Mouse (Mus musculus): ENCODE results near the gene Emp1. TPM values are rescaled to one million over a fixed set of nuclear protein-coding genes. Genes with fewer than 3 reads are reported as not detected.

Emp1 gene
- polyA plus RNA-seq, 2 experiments, result 0.55 to 2.0 TPM

DNA sequence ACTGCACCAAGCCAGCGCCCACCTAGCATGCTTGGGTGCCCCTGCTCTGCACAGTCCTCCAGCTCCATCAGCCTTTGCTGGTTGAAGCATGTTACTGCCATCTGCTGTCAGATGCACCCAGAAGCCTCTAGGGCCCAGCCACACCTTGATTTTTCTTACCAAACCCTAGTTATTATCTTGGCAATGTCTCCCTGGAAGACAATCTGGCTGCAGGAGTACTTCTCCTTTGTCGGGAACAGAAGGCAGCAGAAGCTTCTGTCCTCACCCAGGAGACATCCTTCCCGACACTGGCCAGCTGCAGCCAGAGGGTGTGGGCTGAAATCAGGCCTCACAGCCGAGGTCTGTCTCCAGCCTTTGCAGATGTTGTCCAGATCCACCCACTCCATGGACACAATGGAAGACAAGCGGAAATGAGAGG is 7.2 kb downstream of the Emp1 start:
- no peak for ATAC-seq (ENCODE audit: insufficient read depth)
- H3K36me3 ChIP-seq (replicated peaks; ENCODE audit: control insufficient read depth, insufficient read depth, low read depth), result no peaks in the 10 kb centered on the region
- 34% methylated on average over 5 of the region's 5 CpGs for WGBS (ENCODE audit: insufficient replicate concordance)
- H3K9ac ChIP-seq (replicated peaks), result no peak overlapping the region
- no peak for DNase-seq (ENCODE audit: low read depth in 3 of 3, low spot score in 3 of 3)
- H3K9me3 ChIP-seq (ENCODE audit: control insufficient read depth, low read length), result no peaks in the 10 kb centered on the region
- H3K4me3 ChIP-seq (ENCODE audit: insufficient read depth in 1 of 2, low read depth in 2 of 2, low read length in 2 of 2), result no peak overlapping the region
- peaks cover 0 to under 1% of the 10 kb centered on the region in 2 experiments; a peak in 1 of 4 replicates for H3K4me1 ChIP-seq (replicated peaks; ENCODE audit: control insufficient read depth in 2 of 2, insufficient read depth in 2 of 2, low read length in 1 of 2)
- no peak for TF ChIP-seq EP300 (IDR thresholded peaks at IDR 0.05; ENCODE audit: low read depth)
- peak; percentile 47 for TF ChIP-seq CTCF (IDR thresholded peaks at IDR 0.05; ENCODE audit: low read depth)
- no peak overlapping the region for H3K4me2 ChIP-seq (ENCODE audit: low read depth)
- H3K27ac ChIP-seq, result no peak overlapping the region
- H3K27me3 ChIP-seq (ENCODE audit: control insufficient read depth, insufficient read depth, low read length), result no peaks in the 10 kb centered on the region

DNA sequence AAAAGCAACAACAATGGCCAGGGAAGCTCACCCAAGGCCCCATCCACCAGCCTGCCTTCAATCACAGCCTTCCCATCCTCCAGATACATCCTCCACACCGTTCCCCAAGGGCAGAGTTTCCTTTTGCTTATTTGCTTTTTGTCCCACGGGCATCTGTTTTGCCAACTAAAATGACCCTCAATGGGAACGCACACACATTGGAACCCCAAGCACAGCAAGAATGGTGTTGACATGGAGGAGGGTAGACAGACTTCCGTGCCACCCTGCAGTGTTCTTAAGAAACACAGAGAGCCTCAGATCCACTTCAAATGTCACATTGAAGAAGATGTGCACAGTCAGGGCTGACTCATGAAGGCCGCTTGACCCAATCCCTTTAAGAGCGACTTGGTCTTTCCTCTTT is 8.6 kb downstream of the Emp1 start:
- H3K4me1 ChIP-seq (replicated peaks; ENCODE audit: control insufficient read depth in 2 of 2, insufficient read depth in 2 of 2, low read length in 1 of 2), result no peaks in the 10 kb centered on the region
- no peaks in the 10 kb centered on the region for H3K9me3 ChIP-seq (ENCODE audit: control insufficient read depth, low read length)
- no peaks in the 10 kb centered on the region for H3K36me3 ChIP-seq (replicated peaks; ENCODE audit: control insufficient read depth, insufficient read depth, low read depth)
- TF ChIP-seq EP300 (IDR thresholded peaks at IDR 0.05; ENCODE audit: low read depth) (no peak), CTCF (IDR thresholded peaks at IDR 0.05; ENCODE audit: low read depth) (no peak)
- no peak overlapping the region for H3K27ac ChIP-seq
- no peak for ATAC-seq (ENCODE audit: insufficient read depth)
- no peaks in the 10 kb centered on the region for H3K27me3 ChIP-seq (ENCODE audit: control insufficient read depth, insufficient read depth, low read length)
- H3K4me3 ChIP-seq (ENCODE audit: insufficient read depth in 1 of 2, low read depth in 2 of 2, low read length in 2 of 2), result no peak overlapping the region
- WGBS (ENCODE audit: insufficient replicate concordance), result 63% methylated on average over 6 of the region's 6 CpGs
- DNase-seq (ENCODE audit: low read depth in 3 of 3, low spot score in 3 of 3), result no peak
- H3K9ac ChIP-seq (replicated peaks), result no peak overlapping the region
- no peak overlapping the region for H3K4me2 ChIP-seq (ENCODE audit: low read depth)

DNA sequence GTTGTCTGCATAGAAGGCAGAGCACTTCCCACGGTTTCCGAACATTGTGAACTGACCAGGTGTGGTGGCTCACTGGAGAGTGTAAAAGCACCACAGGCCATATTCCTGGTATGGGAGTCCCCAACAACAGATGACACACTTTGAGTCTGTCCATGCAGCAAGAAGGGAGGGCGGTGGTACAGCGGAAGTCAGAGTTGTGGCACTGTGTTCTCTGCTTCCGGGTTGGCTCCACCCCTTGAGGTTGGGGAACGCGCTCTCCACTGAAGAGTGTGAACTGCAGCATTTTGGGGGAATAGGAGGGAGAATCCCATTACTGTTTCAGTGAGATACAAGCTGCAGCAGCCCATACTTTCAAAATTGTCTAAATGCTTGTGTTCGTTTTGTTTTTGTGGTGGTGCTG is 11.0 kb downstream of the Emp1 start:
- H3K4me3 ChIP-seq (ENCODE audit: insufficient read depth in 1 of 2, low read depth in 2 of 2, low read length in 2 of 2), result no peak overlapping the region
- H3K36me3 ChIP-seq (replicated peaks; ENCODE audit: control insufficient read depth, insufficient read depth, low read depth), result no peaks in the 10 kb centered on the region
- ATAC-seq (ENCODE audit: insufficient read depth) (no peak), DNase-seq (ENCODE audit: low read depth in 3 of 3, low spot score in 3 of 3) (no peak)
- no peaks in the 10 kb centered on the region for H3K4me1 ChIP-seq (replicated peaks; ENCODE audit: control insufficient read depth in 2 of 2, insufficient read depth in 2 of 2, low read length in 1 of 2)
- WGBS (ENCODE audit: insufficient replicate concordance), result 67% methylated on average over 8 of the region's 8 CpGs
- no peaks in the 10 kb centered on the region for H3K9me3 ChIP-seq (ENCODE audit: control insufficient read depth, low read length)
- H3K9ac ChIP-seq (replicated peaks), result no peak overlapping the region
- no peak overlapping the region for H3K27ac ChIP-seq
- H3K27me3 ChIP-seq (ENCODE audit: control insufficient read depth, insufficient read depth, low read length), result no peaks in the 10 kb centered on the region
- TF ChIP-seq CTCF (IDR thresholded peaks at IDR 0.05; ENCODE audit: low read depth) (no peak), EP300 (IDR thresholded peaks at IDR 0.05; ENCODE audit: low read depth) (no peak)
- H3K4me2 ChIP-seq (ENCODE audit: low read depth), result no peak overlapping the region

DNA sequence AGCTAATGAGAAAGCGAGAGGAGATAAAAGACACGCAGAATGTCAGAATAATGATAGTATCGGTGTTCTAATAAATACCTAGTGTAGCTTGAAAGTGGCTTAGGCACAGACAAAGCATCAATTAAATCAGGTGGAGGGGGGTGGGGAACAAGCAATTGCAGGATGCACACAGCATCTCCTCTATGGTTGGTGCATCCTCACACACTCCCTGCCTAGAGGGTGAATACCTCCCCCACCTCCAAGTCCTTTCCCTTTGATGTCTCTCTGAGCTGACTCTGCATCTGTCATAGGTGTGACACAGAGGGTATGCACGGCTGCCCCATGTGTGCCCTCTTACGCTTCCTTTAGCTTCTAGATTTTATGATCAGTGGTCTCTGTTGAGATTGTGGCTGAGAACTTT is 13.5 kb downstream of the Emp1 start:
- H3K27me3 ChIP-seq (ENCODE audit: control insufficient read depth, insufficient read depth, low read length), result no peaks in the 10 kb centered on the region
- H3K4me3 ChIP-seq (ENCODE audit: insufficient read depth in 1 of 2, low read depth in 2 of 2, low read length in 2 of 2), result no peak overlapping the region
- no peak overlapping the region for H3K4me2 ChIP-seq (ENCODE audit: low read depth)
- no peaks in the 10 kb centered on the region for H3K36me3 ChIP-seq (replicated peaks; ENCODE audit: control insufficient read depth, insufficient read depth, low read depth)
- no peaks in the 10 kb centered on the region for H3K4me1 ChIP-seq (replicated peaks; ENCODE audit: control insufficient read depth in 2 of 2, insufficient read depth in 2 of 2, low read length in 1 of 2)
- WGBS (ENCODE audit: insufficient replicate concordance), result 71% methylated on average over 5 of the region's 5 CpGs
- no peak overlapping the region for H3K9ac ChIP-seq (replicated peaks)
- DNase-seq (ENCODE audit: low read depth in 3 of 3, low spot score in 3 of 3) (no peak), ATAC-seq (ENCODE audit: insufficient read depth) (no peak)
- TF ChIP-seq CTCF (IDR thresholded peaks at IDR 0.05; ENCODE audit: low read depth) (no peak), EP300 (IDR thresholded peaks at IDR 0.05; ENCODE audit: low read depth) (no peak)
- H3K27ac ChIP-seq, result no peak overlapping the region
- H3K9me3 ChIP-seq (ENCODE audit: control insufficient read depth, low read length), result no peaks in the 10 kb centered on the region

DNA sequence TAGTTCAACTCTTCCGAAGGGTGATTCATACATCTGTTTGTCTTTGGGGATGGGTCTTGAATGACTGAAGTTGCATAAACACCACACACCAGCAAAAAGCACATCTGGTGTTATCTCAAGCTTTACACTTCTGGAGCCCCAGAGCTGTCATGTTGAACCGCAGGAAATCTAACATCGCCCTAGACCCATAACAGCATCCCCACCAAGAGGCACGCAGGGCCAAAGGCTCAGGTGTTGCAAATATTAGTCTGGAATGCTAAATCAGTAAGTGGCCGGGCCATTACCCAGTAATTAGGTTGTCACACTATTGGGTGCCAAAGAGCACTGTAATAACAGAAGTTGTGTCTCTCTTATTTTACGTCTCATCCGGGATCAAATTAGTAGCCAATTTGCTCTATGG is 13.9 kb downstream of the Emp1 start:
- 64% methylated on average over 7 of the region's 7 CpGs for WGBS (ENCODE audit: insufficient replicate concordance)
- no peak overlapping the region for H3K4me3 ChIP-seq (ENCODE audit: insufficient read depth in 1 of 2, low read depth in 2 of 2, low read length in 2 of 2)
- no peak overlapping the region for H3K27ac ChIP-seq

More for the DNA sequence above, 13.9 kb downstream of the Emp1 start:
- TF ChIP-seq EP300 (IDR thresholded peaks at IDR 0.05; ENCODE audit: low read depth) (no peak), CTCF (IDR thresholded peaks at IDR 0.05; ENCODE audit: low read depth) (no peak)
- DNase-seq (ENCODE audit: low read depth in 3 of 3, low spot score in 3 of 3), result no peak
- no peaks in the 10 kb centered on the region for H3K4me1 ChIP-seq (replicated peaks; ENCODE audit: control insufficient read depth in 2 of 2, insufficient read depth in 2 of 2, low read length in 1 of 2)
- H3K27me3 ChIP-seq (ENCODE audit: control insufficient read depth, insufficient read depth, low read length), result no peaks in the 10 kb centered on the region
- no peak overlapping the region for H3K4me2 ChIP-seq (ENCODE audit: low read depth)
- H3K36me3 ChIP-seq (replicated peaks; ENCODE audit: control insufficient read depth, insufficient read depth, low read depth), result no peaks in the 10 kb centered on the region
- no peak for ATAC-seq (ENCODE audit: insufficient read depth)
- no peaks in the 10 kb centered on the region for H3K9me3 ChIP-seq (ENCODE audit: control insufficient read depth, low read length)
- H3K9ac ChIP-seq (replicated peaks), result no peak overlapping the region

All from liver, embryonic 14.5 days (tissue).